Mouse (Mus musculus): ENCODE measurements at regions not wholly inside any gene's neighbourhood (a gene's known extent, or its start where the extent isn't known, plus 50 kb on each side); places are given as distances from the start of the nearest gene placed in this dataset.

DNA sequence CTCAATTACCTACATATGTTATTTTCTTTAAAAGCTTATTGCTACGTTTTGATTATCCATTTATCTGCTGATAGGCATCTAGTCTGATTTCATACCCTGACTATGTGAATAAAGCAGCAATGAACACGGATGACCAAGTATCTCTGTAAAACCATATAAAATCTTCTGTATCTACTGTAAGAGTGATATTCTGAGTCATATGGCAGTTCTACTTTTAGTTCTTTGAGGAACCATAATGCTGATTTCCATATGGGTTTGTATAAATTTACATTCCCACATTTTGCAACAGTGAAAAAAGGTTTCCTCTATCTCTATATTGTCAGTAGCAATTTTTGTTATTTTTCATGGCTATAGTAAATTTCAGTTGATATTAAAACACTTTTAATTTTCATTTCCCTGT lies 280.6 kb downstream of the Fsip2 start:
- DNase-seq: no peak

GRCm38 (mm10) chr2:83226198-83226597 lies 282.8 kb downstream of the Fsip2 start:
- no peak for DNase-seq

DNA sequence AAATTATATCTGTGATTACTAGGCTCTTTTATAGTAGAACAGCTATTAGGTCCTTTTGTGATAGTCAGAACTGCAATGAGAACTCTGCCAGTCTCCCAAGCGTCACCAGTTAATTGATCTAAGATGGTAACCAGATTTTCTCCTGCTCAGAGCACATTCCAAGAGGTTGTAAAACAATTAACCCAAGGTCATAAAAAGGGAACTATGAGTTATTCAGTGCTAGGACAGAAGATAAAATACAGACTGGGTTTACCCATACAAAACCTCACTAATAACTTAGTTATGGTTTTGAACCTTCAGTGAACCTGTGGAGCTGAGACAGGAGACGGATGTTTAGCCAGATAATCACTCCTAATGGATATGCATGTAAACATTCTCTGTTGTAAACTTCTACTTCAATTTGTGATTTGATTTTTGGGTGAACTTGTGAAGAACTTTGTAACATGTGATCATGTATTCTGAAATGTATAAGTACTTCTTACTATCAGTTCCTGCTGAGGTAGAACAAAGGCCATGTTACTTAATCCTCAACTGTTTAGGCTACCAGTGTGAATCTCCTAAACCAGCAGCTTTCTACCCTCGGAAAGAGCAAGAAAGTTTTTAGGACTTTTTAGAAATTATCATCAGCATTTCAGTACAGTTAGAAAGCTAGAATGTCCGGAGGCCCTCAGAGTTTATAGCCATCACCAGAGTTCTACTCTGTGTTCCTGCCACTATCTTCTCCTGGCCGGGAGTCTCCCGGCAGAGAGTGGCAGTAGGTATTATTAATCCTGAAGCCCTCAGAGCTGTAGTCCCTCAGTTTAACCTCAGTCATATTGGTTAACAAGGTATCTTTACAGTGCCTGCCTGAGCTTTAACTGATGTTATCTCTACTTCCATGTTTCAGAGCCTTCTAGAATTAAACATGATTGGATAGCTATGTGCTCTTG lies 308.0 kb downstream of the Fsip2 start:
- DNase-seq: no peak

GRCm38 (mm10) chr2:83256811-83257321 lies 313.4 kb downstream of the Fsip2 start:
- DNase-seq: peak; percentile 16

DNA sequence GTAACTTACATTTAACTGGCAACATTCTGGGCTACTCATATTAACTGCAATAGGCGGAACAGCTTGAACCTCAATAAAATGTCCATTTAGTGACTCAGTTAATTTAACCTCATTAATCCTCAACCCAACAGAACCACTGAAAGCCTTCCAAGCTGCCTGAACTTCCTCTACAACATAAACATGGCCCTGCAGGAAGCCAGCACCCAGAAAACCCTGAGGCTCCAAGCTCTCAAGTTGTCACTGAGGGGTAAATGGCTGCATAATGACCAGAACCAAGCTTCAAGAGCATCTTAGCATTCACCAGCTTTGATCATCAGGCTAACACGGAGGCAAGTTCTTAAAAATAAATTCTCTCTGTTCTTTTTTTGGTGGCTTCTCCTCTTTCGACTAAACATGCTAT lies 315.2 kb downstream of the Fsip2 start:
- no peak for DNase-seq

- no peak for DNase-seq
These were observed 340.7 kb upstream of the Zc3h15 start for GRCm38 (mm10) chr2:83303515-83303914.

DNA sequence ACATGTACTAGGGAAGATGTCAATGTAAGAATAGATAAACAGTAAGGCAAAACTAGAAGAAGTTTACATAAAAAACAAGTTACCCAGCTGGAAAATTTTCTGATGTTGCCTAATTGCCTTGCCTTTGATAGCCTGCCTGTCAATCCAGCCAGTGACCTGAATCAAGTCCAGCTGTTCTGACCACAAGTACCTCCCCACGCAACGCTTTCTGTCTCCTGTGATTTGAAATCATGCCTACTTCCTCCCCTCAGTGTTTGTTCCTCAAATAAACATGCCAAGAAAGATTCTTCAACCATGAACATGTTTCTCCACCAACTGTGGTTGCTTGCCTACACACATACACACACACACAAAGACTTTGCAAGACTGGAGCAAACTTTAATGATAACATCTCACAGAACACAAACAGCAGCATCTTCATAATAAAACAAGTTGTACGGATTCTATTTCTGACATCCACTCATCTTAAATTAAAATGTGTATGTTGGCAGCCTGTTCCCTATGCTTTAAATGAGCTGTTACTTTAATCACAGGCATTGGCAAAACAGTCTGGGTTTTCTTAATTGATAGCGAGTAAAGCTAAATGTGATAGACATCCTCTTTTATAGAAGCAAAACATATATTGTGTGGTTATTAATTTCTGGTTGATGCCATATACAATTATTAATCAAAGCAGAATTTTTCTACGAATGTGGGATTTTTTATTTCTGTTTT lies 312.0 kb upstream of the Zc3h15 start:
- DNase-seq: no peak

- DNase-seq: peak; percentile 7
These were observed 311.5 kb upstream of the Zc3h15 start for GRCm38 (mm10) chr2:83332770-83333157.

DNA sequence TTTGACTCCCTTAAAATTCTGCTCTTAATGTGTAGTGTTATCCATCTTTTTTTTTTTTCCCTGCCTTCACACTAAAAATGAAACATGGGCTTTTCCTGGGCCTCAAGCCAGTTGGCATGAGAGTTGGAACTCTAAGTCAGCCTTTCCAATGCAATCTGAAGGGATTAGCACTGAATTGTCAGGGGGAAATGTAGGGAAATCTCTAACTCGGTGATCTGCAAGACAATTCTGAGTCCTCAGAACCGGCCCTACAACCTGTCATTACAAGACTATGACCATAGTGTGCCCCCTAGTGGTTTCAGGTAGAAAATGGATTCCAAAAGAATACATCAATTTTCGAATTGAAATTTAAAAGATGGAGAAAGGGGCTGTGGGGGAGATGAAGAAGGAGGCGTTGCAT lies 306.9 kb upstream of the Zc3h15 start:
- DNase-seq: peak; percentile 7

- no peak for DNase-seq
These were observed 304.1 kb upstream of the Zc3h15 start for GRCm38 (mm10) chr2:83340168-83340567.
